Mouse (Mus musculus): ENCODE measurements around the gene Tet2.

DNA sequence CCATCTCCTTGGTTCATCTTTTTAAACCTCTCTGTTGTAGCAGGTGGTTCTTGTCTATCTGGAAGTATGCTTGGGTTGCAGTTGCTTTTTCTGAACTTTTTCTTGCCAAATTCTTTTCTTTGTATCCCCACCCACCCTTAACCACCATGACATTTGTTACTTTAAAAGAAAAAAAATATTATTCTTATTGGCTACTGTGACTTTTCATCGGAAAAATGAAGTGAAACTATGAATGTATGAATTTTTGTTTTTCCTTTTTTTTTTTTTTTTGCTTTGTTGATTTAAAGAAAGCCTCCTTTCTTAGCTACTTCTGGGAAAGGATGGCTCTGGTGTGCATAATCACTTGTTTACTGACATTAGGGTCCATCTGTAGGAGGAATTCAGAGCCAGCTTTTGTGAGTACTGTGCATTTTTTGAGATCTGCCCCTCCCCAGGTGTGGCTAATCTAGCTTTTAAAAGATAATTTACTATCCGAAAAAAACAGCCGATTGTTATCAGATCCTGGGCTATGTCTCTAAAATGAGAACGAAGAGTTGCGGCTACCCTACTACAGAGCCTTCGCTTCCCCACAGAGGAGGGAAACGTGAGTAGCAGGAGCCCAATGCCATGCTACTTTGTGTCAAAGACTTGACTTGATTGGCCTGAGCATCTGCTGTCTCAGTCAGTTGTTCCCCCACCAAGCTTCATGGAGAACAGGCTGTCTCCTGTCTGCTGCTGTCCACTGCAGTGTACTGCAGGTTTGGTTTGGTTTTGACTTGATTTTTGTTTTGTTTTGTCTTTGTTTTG is 4.6 kb upstream of the Tet2 start:
- no peak for TF ChIP-seq CTCF (IDR thresholded peaks at IDR 0.05; ENCODE audit: borderline replicate concordance, insufficient read depth, low read length)
- TF ChIP-seq POLR2A (IDR thresholded peaks at IDR 0.05; ENCODE audit: low read depth, low read length): no peak

Measured in embryonic fibroblast, embryonic 13.5 days (primary cell).